Mouse (Mus musculus): ENCODE measurements around the gene Gpr135. TPM values are rescaled to one million over a fixed set of nuclear protein-coding genes. Genes with fewer than 3 reads are reported as not detected.
A peak's percentile ranks its signal among the peaks of the same experiment; 100 is the strongest.
"Not testable (repeated sequence)": the region's sequence is repeated elsewhere in the genome, so short reads cannot be mapped to it uniquely, and the experiment has no call there.

Gpr135 gene
- total RNA-seq, 2 experiments from 2014 or later, result 0.11 TPM; not detected in 1

- peak; percentile 54; the same call in 1 of the 2 replicates for ATAC-seq (ENCODE audit: poor library complexity, severe bottlenecking)
Observed at GRCm38 (mm10) chr12:72053303-72053702, 17.6 kb downstream of the Gpr135 start.

DNA sequence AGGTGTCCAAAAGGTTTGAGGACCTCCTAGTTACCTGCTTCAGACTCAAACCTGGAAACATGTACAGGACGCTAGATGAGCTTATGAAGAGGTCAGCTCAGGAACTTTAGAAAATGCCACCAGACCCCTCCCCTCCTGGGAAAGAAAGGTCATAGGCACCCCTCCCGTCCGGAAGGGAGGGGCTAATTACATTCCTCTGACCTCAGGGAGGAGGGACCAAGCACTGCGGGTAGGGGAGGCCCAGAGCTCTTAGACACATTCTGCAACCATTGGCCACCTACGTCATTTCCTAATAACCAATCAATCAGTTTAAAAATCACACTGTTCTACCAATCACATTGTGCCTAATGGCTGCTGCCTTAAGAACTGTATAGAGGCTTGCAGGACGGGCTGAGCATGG, 18.4 kb downstream of the Gpr135 start:
- no peak for ATAC-seq (ENCODE audit: poor library complexity, severe bottlenecking)

- no peak for ATAC-seq (ENCODE audit: poor library complexity, severe bottlenecking)
Observed at GRCm38 (mm10) chr12:72050821-72051220, 20.1 kb downstream of the Gpr135 start.

DNA sequence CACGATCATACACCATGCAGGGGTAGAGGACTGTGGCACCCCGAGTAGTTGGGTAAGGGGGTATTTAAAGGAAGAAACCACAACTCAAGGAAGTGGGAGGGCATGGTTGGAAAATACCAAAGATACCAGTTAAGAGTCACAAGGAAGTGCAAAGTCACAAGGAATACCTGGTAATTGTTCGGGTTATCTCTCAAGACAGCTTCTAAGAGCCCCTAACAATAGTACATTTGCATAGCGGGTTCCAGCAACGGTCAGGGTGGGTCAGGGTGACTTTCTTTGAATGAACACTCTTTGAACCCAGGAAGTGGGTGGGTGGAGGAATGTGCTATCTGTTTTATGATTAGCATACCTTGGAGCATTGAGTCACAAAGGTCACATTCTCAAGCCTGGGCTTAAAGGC, 20.8 kb downstream of the Gpr135 start:
- ATAC-seq (ENCODE audit: poor library complexity, severe bottlenecking), result not testable (repeated sequence)

DNA sequence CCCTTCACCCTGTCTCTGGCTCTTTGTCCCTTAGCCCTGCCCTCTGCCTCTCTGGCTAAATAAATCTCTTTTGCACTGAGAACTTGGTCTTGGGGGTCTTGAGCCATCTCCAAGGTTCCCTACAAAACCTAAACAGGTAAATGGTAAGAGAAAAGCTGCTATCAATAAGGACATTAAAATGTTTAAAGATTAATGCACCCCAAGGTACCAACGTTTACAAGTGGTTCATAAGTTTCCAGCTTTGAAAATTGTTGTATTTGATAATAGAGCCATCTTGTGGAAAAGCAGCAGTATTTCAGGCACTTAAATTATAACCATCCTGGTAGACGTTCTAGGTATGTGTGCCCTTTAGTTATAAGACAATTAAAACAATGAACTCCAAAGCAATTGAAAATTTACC, 23.4 kb downstream of the Gpr135 start:
- no peak for ATAC-seq (ENCODE audit: poor library complexity, severe bottlenecking)

DNA sequence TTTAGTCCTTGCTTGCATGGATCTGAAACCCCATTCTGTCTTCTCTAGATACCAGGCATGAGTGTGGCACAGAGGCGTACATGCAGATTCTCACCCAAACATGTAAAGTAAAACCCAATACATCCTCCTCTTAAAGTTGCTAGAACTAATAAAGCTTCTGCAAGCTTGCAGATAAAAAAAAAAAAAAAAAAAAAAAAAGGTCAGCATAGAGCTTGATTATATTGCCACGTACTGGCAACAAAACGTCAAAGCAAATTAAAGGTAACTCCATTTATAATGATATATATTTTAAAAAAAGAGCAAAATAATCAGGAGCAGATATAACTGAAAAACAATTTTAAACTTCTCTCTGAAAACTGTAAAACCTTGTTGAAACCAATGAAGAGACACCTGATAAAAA, 29.7 kb downstream of the Gpr135 start:
- ATAC-seq (ENCODE audit: poor library complexity, severe bottlenecking), result no peak

DNA sequence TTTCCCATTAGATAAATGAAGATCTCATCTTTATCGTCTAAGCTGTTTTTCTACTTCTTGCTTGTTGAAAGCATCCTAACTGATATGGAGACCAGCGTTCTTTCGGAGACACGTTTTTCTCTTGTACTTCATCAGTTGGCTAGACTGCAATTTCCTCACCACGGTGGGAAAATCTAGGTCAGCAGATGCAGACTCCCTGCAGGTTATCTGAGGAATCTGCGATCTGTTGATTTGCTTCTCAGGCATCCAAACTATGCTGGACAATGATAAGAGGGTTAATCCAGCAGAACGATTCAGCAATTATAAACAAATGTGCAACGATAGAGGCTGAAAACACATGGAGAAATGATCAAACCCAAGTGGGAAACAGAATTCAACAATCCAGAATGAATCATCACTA, 31.4 kb downstream of the Gpr135 start:
- ATAC-seq (ENCODE audit: poor library complexity, severe bottlenecking), result no peak

DNA sequence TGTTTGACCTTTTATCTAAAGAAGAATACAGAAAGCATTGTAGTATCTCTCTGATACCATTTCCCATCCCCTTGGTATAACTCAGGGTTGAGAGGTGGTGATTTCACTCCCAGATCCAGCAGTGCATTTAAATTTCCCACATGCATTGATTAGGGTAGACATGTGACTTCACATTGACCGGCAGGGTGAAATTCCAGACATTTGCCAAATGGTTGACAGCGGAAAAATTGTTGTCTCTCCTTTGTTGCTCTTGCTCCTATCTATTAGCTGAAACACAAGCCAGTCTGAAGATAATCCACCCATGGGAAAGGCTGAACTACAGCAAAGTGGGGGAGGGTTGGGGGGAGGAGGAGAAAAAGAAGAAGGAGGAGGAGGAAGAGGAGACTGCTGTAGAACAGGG, 32.1 kb downstream of the Gpr135 start:
- ATAC-seq (ENCODE audit: poor library complexity, severe bottlenecking), result no peak

DNA sequence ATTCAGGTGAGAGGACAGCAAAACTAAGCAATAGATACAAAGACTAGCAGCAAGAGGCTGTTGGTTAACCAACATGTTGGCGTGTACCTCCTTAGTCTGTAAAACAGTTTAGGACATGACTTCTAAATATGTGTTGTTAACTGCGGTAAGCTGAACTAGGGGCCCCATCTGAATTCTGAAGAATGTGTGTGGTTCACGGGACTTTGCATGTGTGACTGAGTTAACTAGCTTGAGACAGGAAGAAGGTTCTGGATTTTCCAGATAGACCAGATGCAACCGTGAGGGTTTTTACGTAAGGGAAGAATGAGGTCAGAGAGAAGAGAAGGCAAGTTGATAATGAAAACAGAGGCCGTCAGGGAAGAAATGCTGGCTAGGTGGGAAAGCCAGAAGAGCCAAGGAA, 33.9 kb downstream of the Gpr135 start:
- ATAC-seq (ENCODE audit: poor library complexity, severe bottlenecking), result no peak

DNA sequence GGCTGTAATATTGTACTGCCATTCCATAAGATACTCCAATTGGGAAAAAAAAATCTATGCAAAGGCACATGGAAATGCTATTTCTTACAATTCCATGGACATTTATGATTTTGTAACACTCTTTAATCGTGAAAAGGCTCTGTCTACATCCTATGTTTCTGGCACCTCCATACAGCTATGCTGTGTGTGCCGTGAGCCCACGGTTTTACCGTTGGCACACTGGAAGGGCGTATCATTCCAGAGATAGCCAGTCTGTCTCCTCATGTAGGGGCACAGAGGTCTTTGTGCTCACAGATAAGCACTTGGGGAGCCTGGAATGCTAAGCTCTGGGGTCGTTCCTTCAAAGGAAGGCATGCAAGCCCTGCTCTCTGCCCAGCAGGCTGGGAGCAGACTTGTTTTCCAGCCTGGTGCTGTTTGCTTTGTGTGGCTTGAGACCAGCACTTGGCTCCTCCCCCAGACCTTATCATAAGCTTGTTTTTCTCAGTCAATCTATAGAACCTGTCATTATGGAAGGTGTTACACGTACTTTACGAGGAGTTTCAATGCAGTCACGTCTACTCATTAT, 34.7 kb downstream of the Gpr135 start:
- no peak for ATAC-seq (ENCODE audit: poor library complexity, severe bottlenecking)

- no peak for ATAC-seq (ENCODE audit: poor library complexity, severe bottlenecking)
Observed at GRCm38 (mm10) chr12:72031794-72032193, 39.1 kb downstream of the Gpr135 start.

DNA sequence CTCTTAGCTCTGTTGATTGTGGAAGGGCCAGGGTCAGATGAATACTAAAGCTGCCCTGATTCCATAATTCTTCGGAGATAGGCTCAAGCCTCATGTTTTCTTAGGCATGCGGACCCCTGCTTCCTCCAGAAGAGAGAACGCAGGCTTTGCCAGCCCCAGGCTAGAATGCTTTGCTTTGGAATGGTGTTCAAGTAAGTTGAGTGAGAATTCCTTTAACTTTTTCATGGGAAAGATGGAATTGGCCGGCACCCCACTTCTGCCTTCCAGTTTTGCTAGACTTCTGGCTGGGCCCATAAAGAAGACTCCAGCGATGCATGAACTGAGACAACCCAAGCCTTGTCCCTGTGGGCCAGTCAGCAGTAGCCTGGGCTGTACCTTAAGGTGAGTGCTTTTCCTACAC, 39.8 kb downstream of the Gpr135 start:
- no peak for ATAC-seq (ENCODE audit: poor library complexity, severe bottlenecking)

GRCm38 (mm10) chr12:72025275-72025795, 45.6 kb downstream of the Gpr135 start:
- no peak for ATAC-seq (ENCODE audit: poor library complexity, severe bottlenecking)

DNA sequence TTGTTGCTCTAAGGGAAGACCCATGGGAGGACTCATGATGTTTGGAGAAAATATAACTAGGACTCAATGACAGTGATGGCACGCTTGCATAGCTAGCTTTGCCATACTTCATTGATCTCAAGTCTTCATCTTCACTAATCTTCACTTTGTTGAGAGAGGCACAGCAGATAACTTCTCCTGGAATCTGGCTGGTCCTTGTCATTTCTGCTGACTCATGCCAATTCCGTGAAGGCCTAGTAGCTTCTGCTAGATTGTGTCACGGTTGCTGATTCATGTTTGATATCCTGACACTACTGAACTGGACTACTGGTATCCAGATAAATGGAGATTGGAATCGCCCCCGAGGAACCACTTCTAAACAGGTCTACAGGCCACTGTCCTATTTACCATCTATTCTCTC, 47.4 kb downstream of the Gpr135 start:
- no peak for ATAC-seq (ENCODE audit: poor library complexity, severe bottlenecking)

GRCm38 (mm10) chr12:72022790-72023189, 48.1 kb downstream of the Gpr135 start:
- no peak for ATAC-seq (ENCODE audit: poor library complexity, severe bottlenecking)

- no peak for ATAC-seq (ENCODE audit: poor library complexity, severe bottlenecking)
Observed at GRCm38 (mm10) chr12:72021543-72021942, 49.4 kb downstream of the Gpr135 start.

GRCm38 (mm10) chr12:72020285-72020684, 50.6 kb downstream of the Gpr135 start:
- no peak for ATAC-seq (ENCODE audit: poor library complexity, severe bottlenecking)

Other genes starting within 250 kb of the Gpr135 start
- gene Daam1, start 240.0 kb downstream of the Gpr135 start, total RNA-seq (2015), result 12.3 and 12.7 TPM in 2 replicates
- 14.6 and 18.0 TPM in 2 replicates for gene Daam1, start 240.0 kb downstream of the Gpr135 start, total RNA-seq (2017)
- gene L3hypdh, start 14.3 kb upstream of the Gpr135 start, total RNA-seq (2015), result 0.55 TPM in 1 of 2 replicates, not detected in the other
- 0.15 and 0.49 TPM in 2 replicates for gene L3hypdh, start 14.3 kb upstream of the Gpr135 start, total RNA-seq (2017)
- 32.9 and 43.3 TPM in 2 replicates for gene Jkamp, start 14.5 kb upstream of the Gpr135 start, total RNA-seq (2015)
- 15.9 and 23.2 TPM in 2 replicates for gene Jkamp, start 14.5 kb upstream of the Gpr135 start, total RNA-seq (2017)
- gene Ccdc175, start 113.9 kb upstream of the Gpr135 start, total RNA-seq (2015), result not detected in 2 replicates
- gene Ccdc175, start 113.9 kb upstream of the Gpr135 start, total RNA-seq (2017), result not detected in 2 replicates